Mouse (Mus musculus) heart, adult 2 months (tissue): ENCODE results near the gene Knl1.

Experiments
- CTCF ChIP-seq: fragments of 200-600 bp; IDR thresholded peaks from 2 replicates; pipeline ENCODE4 v1.8.1; 2022; ENCODE audit warnings: antibody characterized with exemption, mild to moderate bottlenecking, moderate library complexity
- EP300 ChIP-seq: fragments of 200-500 bp; IDR thresholded peaks from 2 replicates; pipeline ENCODE4 v1.6.1; 2011; ENCODE audit warnings: low read depth, low read length, control low read depth; ENCODE audit not compliant: insufficient read depth
- POLR2A ChIP-seq: fragments of 200-500 bp; IDR thresholded peaks from 2 replicates; pipeline ENCODE4 v1.6.1; 2011; ENCODE audit warnings: mild to moderate bottlenecking, low read depth, low read length, control low read depth; ENCODE audit not compliant: insufficient read depth

- TF ChIP-seq CTCF (no peak), POLR2A (no peak), EP300 (no peak)
Measured at GRCm38 (mm10) chr2:119154683-119155082, 107.8 kb downstream of the Knl1 start.
